Mouse (Mus musculus): Measurements from ENCODE around the gene Olfr44. TPM values are rescaled to one million over a fixed set of nuclear protein-coding genes. Genes with fewer than 3 reads are reported as not detected.

Olfr44 gene
- not detected for total RNA-seq (2021)
- long read RNA-seq, experiment 1, result 0 reads
- long read RNA-seq, experiment 2, result 0 reads

- TF ChIP-seq CTCF (conservative IDR thresholded peaks at IDR 0.05), result no peak
- H3K4me3 ChIP-seq, result no peak within 1 kb of the TSS
- DNase-seq (ENCODE audit: low spot score in 2 of 2), result no peak
- H3K27ac ChIP-seq, result no peak within 1 kb of the TSS
Observed at GRCm38 (mm10) chr9:39493895-39494294, at the start of gene Olfr44. Gene Olfr44 (minus strand): TSS chr9:39493995.

DNA sequence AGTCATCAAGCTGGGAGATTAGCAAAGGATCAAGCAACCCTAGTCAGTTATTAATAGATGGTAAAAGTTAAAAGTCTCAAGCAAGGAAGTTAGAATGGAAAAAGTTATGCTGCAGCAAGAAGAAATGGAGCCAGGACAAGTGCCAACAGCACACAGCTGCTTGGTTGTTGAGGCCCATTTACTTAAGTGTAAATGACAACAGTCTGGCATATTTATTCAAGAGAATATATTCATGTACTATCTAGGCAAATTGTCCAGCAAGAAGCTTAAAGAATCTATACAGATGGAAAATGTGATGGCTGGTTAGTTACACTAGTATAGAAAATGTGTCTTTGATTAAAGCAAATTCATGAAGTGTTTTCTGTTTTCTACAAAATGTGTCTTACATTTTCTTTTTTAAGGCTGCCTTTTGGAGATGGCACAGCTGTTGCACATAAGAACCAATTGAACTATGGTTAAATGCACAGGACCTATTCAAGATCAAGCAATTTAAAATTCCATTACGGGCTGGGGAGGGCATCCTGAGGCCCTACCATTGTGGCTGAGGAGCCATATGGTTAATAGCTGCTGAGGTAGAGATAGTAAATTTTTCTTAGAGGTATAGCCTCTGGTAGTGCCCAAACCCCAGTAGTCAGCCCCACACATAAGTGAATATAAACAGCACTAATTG is 30.0 kb upstream of the Olfr44 start:
- no peak overlapping the region for H3K27ac ChIP-seq
- no peak for DNase-seq (ENCODE audit: low spot score in 2 of 2)
- no peak for TF ChIP-seq CTCF (conservative IDR thresholded peaks at IDR 0.05)
- no peak overlapping the region for H3K4me3 ChIP-seq

GRCm38 (mm10) chr9:39518595-39518994 is 24.8 kb upstream of the Olfr44 start:
- DNase-seq (ENCODE audit: low spot score in 2 of 2), result no peak
- no peak for TF ChIP-seq CTCF (conservative IDR thresholded peaks at IDR 0.05)
- H3K27ac ChIP-seq, result no peak overlapping the region
- no peak overlapping the region for H3K4me3 ChIP-seq

DNA sequence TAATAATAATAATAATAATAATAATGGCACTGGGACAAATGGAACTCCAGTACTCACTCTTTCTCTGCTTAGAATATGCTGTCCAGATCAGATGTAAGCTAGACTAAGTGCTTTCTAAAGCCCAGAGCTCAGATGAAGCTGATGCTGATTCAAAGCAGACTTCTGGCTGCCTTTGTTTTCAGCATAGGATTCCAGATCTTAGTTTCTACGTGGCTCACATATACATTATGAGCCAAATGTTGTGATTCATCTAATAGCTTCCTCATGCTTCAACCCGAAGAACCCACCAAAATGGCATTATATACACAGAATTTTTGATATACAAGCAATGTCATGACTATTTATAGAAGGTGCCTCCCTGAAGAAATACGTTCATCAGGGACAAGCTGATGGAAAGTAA is 21.7 kb upstream of the Olfr44 start, which contains the start of gene Olfr957:
Gene Olfr957 (minus strand): TSS at position 279 of the 400 bp plus-strand sequence.
- H3K27ac ChIP-seq, result no peak within 1 kb of the TSS
- TF ChIP-seq CTCF (conservative IDR thresholded peaks at IDR 0.05), result no peak
- no peak within 1 kb of the TSS for H3K4me3 ChIP-seq
- no peak for DNase-seq (ENCODE audit: low spot score in 2 of 2)

- Histone ChIP-seq H3K27ac (no peak overlapping the region), H3K4me3 (no peak overlapping the region)
- TF ChIP-seq CTCF (conservative IDR thresholded peaks at IDR 0.05), result no peak
- DNase-seq (ENCODE audit: low spot score in 2 of 2), result no peak
Observed at GRCm38 (mm10) chr9:39509412-39509811, 15.6 kb upstream of the Olfr44 start.

DNA sequence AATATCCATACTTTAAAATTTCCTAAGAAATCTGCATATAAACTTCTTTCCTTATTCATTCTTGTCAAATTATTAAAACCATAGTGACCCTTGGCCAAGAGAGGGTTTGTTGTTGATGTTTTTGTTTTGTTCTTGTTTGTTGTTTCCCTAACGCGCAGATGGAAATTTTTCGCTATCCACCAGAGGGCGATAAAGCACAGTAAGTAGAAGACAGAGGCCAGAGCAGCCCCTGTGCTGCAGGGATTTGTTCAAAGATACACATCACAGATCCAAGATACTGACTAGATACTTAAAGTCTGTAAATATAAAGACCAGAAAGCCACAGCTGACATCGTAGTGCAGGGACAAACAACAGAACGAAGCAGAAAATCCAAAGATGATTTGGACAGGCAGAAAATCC is 15.2 kb upstream of the Olfr44 start:
- H3K4me3 ChIP-seq, result no peak overlapping the region
- no peak overlapping the region for H3K27ac ChIP-seq
- DNase-seq (ENCODE audit: low spot score in 2 of 2), result peak; percentile 48 to 76
- peak; percentile 85 for TF ChIP-seq CTCF (conservative IDR thresholded peaks at IDR 0.05)

GRCm38 (mm10) chr9:39471844-39472243 is 22.0 kb downstream of the Olfr44 start, which contains the start of gene Olfr955:
Gene Olfr955 (minus strand): TSS chr9:39471944.
- no peak within 1 kb of the TSS for H3K27ac ChIP-seq
- no peak for DNase-seq (ENCODE audit: low spot score in 2 of 2)
- no peak within 1 kb of the TSS for H3K4me3 ChIP-seq
- no peak for TF ChIP-seq CTCF (conservative IDR thresholded peaks at IDR 0.05)

DNA sequence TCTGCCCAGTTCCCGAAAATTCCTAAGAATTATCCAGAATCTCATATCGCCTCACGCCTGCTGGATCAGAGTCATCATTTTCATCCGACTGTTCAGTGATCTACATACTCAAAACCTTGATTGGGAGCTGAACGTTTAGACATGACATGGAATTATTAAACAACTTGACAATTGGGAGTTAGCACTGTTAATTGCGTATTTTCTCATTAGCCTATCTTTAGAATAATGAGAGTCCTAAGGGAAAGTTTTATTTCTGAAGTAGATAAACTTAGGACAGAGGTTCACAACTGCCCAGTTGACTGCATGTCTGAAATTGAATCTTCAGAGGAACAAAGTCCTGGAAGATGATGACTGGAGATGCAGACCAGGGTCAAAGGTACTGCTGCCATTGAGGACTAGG is 37.4 kb downstream of the Olfr44 start, which contains the start of gene Olfr954:
Gene Olfr954 (plus strand): TSS at position 301 of the 400 bp plus-strand sequence.
- H3K4me3 ChIP-seq, result no peak within 1 kb of the TSS
- no peak within 1 kb of the TSS for H3K27ac ChIP-seq
- no peak for DNase-seq (ENCODE audit: low spot score in 2 of 2)
- no peak for TF ChIP-seq CTCF (conservative IDR thresholded peaks at IDR 0.05)

Other genes starting within 250 kb of the Olfr44 start
- gene Olfr1537, start 244.0 kb downstream of the Olfr44 start, total RNA-seq (2021), result not detected
- gene Olfr945, start 217.2 kb downstream of the Olfr44 start, total RNA-seq (2021), result not detected
- gene Olfr948, start 167.9 kb downstream of the Olfr44 start, total RNA-seq (2021), result not detected
- gene Olfr951, start 106.6 kb downstream of the Olfr44 start, total RNA-seq (2021), result not detected
- gene Olfr952, start 66.8 kb downstream of the Olfr44 start, total RNA-seq (2021), result not detected
- gene Olfr954, start 37.3 kb downstream of the Olfr44 start, total RNA-seq (2021), result not detected
- gene Olfr955, start 22.1 kb downstream of the Olfr44 start, total RNA-seq (2021), result not detected
- not detected for gene Olfr957, start 21.8 kb upstream of the Olfr44 start, total RNA-seq (2021)
- not detected for gene Olfr958, start 60.1 kb upstream of the Olfr44 start, total RNA-seq (2021)
- gene Olfr959, start 81.6 kb upstream of the Olfr44 start, total RNA-seq (2021), result not detected
- gene AW551984, start 110.4 kb upstream of the Olfr44 start, total RNA-seq (2021), result 1 to 10 TPM; 3.3 to 4.1 TPM
- not detected for gene Olfr148, start 116.7 kb upstream of the Olfr44 start, total RNA-seq (2021)
- not detected for gene Olfr960, start 127.4 kb upstream of the Olfr44 start, total RNA-seq (2021)
- gene Olfr961, start 151.1 kb upstream of the Olfr44 start, total RNA-seq (2021), result not detected
- gene Olfr963, start 173.2 kb upstream of the Olfr44 start, total RNA-seq (2021), result not detected
- not detected for gene Olfr149, start 213.1 kb upstream of the Olfr44 start, total RNA-seq (2021)
- not detected for gene Olfr965, start 217.4 kb upstream of the Olfr44 start, total RNA-seq (2021)
- gene Olfr150, start 237.0 kb upstream of the Olfr44 start, total RNA-seq (2021), result not detected

Data from layer of hippocampus, adult 2 months (tissue).